Mouse (Mus musculus) CD8-positive naive resting alpha-beta T cell, adult 2 months (primary cell): Measurements from ENCODE around the gene Prrc2b.

Source experiments
- DNase-seq, 2 experiments: peaks; one replicate each; pipeline ENCODE4 v3.0.0; 2022; ENCODE audit warnings: low read depth in 2 of 2, low spot score in 2 of 2

Gene Prrc2b

DNA sequence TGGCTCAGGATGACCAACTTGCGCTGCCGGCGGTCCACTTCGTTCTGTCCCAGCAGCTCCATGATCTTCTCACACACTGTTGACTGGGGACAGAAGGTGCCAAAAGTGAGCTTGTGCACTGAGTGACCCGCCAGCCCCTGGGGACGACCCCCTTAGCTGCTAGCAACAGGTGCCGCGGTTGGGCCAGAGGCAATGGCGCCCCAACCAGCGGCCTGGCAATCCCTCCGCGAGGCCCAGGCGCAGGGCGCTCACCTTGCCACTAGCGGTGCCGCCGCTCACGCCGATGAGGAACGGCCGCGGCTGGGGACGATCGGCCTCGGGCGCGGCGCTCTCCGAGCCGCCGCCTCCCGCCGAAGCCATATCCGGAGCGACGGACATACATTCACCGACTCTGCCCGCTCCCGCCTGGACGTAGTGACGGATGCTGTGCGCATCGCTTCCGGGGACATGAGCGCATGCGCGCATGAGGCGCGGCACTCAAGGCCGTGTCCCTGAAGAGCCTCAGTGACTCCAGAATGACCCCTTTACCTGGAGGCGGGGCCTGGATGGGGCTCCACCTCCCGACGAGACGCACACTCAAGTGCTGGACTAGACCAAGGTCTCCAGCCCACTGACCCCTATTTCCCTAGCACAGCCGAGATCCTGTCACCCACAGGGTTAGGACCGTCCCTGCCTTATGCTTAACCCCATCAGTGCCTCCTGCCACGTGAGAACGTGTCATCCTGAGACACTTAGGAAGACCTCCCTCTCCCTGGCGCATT lies 109.0 kb downstream of the Prrc2b start, which contains the start of gene Uck1:
Gene Uck1, minus strand, starts transcription at position 503 of the 761 bp plus-strand sequence.
- peak; percentile 76 to 80 for DNase-seq

DNA sequence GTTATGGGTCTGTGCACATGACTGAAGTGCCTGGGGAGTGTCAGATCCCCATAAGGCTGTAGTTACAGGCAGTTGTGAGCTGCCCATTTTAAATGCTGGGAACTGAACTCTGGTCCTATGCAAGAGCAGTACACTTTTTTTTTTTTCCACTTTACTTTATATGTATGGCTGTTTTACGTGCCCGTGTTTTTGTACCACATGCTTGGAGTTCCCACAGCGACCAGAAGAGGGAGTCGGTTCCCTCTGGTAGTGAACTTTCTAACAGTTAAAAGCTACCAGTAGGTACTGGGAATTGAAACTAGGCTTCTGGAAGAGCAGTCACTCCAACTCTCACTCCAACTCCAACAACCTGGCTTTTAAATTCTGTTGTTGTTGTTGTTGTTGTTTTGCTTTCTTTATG lies 109.8 kb downstream of the Prrc2b start:
- DNase-seq = peak; percentile 57 to 77

DNA sequence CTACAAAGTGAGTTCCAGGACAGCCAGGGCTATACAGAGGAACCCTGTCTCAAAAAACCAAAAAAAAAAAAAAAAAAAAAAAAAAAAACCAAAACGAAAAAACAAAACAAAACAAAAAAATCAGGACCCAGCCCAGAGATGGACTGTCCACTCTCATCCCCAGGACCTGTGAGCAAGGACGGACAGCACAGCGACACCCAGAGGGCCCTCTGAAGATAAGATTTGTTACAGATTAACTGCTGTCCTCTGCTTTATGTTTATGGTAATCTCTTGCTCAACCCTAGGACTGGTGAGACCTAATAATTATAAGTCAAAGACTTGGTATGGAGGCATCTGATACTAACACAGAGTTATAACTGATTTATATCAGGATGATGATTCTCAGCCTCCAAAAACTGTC lies 124.9 kb downstream of the Prrc2b start:
- no peak for DNase-seq

DNA sequence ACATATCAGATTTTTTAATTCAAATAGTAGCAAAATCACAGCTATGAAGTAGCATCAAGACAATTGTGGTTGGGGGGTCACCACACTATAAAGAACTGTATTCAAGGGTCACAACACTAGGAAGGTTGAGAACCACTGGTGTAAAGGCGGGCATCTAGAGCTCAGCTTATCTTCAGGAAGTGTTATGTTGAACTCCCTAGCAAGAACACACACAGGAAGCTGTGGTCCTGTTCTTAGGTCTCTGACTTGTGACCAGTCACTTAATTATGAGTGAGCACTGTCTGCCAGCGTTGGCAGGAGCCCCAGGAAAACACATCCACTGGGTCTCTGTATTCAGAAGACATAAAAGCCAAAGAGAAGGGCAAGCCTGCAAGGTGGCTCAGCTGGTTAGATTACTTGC lies 131.4 kb downstream of the Prrc2b start:
- DNase-seq = no peak

DNA sequence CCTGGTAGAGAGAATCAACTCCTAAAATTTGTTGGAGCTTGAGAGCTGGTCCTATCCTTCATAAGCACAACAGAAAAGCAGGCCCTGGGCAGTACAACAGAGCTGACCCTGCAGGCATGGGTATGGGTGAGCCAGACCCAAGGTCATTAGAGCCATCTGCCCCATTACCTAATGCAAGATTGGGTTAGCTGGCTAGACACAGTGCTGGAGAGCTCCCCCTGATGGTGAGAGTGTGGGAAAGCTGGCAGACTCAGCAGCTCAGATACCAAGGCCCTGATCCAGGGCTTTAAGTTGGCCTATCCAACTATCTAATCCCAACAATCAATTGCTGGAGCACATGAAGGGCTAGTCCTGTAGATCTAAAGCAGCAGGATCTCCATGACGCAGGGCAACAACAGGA lies 131.8 kb downstream of the Prrc2b start:
- DNase-seq = peak; percentile 27 to 52

DNA sequence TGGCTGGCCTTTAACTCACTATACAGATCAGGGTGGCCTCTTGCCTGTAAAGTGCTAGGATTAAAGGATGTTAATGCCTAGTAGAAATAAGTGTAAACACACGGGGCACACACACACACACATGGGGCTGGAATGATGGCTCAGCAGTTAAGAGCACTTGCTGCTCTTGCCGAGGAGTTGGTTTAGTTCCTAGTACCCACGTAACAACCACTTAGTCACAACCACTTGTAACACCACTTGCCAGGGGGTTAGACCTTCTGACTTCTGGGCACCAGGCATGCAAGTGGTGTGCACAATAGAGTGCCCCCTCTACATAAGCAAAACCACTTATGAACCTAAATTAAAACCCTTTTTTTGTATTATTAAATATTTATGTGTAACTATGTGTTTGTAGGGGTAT lies 133.1 kb downstream of the Prrc2b start:
- DNase-seq = no peak
